Mouse (Mus musculus) cerebellum, adult 11 months (tissue): Measurements from ENCODE around the gene Flot1.
A peak's percentile ranks its signal among the peaks of the same experiment; 100 is the strongest.
"Not testable (repeated sequence)": the region's sequence is repeated elsewhere in the genome, so short reads cannot be mapped to it uniquely, and the experiment has no call there.

ENCODE experiments used
- DNase-seq: peaks from one replicate; pipeline ENCODE4 v3.0.0; 2022

Flot1 gene

DNA sequence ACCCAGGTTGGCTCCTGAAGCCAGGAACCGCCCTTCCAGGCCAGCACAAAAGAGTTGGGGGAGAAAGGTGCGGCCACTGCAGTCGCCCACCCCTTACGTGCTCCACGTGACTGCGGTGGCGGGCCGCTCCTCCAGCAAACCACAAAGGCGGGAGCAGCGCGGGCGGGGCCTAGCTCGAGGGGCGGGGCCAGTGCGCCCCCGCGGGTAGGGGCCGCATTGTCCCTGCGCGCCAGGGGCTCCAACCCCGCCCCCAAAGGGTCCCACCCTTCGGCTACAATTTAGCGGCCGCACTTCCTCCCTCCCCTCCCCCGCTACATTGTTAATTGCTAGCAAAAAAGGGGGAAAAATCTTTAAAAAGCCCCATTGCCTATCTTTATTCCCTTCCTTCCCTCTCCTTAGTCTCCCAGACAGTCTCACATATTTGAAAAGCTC lies 14.0 kb downstream of the Flot1 start:
- peak; percentile 77 for DNase-seq

DNA sequence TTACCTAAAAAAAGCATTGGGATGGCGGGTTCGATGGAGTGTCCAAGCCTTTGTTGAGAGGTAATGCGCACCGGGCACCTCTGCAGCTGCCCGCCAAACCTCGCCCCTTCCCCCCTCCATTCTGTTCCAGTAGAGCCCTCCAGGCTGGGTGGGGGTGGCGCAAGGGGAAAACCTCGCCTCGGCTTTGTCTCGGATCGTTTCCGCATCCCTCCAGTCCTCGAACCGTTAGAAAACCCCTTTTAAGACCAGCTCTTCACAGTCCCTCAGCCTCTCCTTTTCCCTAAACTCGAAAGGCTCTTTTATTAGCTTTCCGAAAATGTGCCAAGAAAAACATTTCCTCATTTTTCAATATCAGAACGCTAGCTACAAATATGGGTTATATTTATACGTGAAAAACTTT lies 14.5 kb downstream of the Flot1 start:
- peak; percentile 56 for DNase-seq

DNA sequence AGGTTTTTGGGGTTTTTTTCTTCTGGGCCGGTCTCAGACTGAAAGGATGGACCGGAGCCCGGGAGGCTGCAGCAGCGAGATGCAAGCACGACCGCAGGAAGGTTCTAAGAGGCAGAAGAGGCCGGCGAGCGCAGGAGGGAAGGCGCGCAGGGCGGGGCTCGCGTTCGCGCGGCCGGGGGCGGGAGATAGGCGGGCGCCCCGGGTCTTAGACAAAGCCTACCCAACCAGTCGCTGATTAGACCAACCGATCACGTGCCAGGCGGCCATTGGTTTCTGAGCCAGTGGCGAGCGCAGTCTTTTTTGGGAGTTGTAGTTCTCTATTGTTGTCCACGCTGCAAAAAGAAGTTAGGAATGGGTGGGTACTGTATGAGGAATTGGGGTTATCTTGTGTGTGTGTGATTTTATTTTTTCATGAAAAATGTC lies 15.1 kb downstream of the Flot1 start, which contains the start of gene Tubb5:
Tubb5 (minus strand) TSS at position 185 of the 423 bp plus-strand sequence.
- peak; percentile 95 for DNase-seq

DNA sequence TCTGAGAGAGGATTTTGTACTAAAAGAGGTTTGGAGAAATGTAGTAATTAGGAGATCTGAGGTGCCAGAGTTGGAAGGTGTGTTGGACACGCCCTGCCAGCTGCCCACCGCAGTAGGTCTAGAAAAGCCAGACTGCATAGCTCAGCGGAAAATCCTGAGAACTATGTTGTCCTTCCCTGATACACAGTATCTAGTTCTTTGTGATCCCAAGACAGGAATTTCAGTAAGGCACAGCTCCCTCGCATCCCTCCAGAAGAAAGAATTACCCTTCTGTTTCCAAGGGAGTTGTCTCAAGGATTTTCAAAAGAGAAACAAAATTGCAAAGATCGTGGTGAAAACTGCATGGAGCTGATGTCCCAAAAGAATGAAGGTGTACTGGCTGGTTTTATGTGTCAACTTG lies 15.5 kb downstream of the Flot1 start:
- no peak for DNase-seq

DNA sequence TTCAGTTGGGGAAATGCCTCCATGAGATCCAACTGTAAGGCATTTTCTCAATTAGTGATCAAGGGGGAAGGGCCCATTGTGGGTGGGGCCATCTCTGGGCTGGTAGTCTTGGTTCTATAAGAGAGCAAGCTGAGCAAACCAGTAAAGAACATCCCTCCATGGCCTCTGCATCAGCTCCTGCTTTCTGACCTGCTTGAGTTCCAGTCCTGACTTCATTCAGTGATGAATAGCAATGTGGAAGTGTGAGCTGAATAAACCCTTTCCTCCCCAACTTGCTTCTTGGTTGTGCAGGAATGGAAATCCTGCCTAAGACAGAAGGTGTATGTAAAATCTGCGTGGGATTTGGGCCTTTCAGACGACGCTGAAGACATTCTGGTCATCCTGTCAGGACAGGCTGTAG lies 16.0 kb downstream of the Flot1 start:
- DNase-seq: not testable (repeated sequence)

DNA sequence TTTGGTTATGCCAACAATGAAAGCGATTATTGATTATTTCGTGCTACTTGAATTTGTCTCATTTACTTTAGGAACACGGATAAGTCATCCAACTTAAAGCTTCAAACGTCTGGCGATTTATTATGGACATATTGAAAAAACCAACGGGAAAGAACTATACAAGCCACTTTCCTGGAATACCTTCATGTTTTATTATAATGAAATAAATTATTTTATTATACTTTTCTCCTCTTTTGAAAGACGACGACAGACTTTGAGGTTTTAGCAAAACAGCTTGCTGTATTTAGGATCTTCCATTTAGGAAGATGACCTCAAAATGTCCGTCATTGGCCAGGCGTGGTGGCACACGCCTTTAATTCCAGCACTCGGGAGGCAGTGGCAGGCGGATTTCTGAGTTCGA lies 17.5 kb downstream of the Flot1 start:
- no peak for DNase-seq

DNA sequence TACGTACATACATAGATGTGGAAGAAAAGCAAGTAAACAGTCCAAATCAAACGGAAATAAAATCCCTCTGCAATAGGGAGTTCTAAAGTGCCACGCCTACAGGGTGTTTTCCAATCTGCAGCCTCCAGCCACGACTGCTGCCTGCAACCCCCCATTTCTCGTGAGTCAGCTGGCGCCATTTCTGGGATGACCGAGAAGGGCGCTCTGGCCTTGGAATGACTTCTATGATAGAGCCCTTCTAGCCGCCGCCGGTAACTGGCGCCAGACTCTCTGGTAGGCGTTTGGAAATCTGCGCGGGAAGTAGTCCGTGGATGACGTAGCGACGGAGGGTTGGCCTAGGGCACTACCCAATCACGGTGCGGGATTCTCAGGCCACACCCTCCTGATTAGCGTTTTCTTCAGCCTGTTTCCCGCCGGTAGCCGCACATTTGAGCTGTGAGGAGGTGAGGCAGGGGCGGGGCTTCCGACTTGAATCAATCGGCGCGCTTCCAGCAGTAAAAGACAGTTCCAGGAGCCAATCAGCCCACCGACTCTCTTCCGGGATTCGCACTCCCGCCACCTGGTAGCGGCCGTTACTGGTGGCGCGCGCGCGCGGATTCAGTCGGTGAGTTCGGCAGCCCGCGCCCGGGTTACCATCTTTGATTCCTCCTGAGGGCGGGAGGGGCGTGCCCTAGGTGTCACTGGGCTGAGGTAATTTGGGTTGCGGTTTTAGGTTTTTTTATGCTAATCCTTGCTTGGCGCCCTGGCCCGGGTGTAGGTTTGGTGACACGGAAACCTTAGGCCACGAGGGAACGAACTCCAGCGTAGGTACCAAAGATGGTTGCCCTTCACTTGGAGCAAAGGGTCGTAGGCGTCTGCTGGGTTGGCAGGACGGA lies 18.3 kb downstream of the Flot1 start, which contains the start of gene Mdc1:
Mdc1 (plus strand) TSS at position 440 of the 875 bp plus-strand sequence.
- DNase-seq: peak; percentile 99

DNA sequence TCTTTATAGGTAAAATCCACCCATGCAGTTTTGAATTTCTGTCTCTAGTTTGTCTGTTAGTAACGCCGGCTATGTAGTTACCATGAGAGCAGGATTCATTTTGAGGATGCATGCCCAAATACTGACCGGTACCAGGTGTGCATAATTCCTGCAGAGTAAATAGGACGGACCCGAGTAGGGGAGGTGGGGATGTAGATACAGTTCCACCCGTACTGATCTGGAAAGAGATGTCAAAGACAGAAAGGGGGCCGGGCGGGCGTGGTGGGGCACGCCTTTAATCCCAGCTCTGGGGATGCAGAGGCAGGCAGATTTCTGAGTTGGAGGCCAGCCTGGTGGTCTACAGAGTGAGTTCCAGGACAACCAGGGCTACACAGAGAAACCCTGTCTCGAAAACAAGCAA lies 19.0 kb downstream of the Flot1 start:
- DNase-seq: no peak

DNA sequence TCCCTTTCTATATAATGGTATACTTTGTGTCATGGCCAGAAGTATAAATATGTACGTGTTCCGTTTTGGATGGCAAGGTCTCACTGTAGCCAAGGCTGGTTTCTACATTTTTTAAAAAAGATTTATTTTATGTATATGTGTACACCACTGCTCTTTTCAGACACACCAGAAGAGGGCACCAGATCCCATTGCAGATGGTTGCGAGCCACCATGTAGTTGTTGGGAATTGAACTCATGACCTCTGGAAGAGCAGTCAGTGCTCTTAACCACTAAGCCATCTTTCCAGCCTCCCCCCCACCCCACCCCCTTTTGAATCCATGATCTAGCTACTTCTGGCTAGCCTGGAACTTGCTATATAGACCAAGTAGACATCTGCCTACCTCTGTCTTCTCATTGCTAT lies 20.5 kb downstream of the Flot1 start:
- DNase-seq: no peak

DNA sequence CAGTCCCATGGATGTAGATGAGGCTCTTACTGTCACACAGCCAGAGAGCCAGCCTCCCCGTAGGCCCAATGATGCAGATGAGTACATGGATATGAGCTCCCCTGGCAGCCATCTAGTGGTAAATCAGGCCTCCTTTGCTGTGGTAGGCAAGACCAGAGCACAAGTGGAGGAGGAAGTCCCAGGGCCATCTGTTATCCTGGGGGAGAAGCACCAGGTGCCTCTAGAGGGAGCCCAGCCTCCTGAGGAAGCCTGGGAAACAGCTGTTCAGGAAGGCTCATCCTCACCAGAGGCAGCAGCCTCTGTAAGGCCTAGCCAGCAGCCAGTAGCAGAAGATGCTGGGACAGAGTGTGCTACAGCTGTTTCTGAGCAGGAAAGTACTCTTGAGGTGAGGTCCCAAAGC lies 25.1 kb downstream of the Flot1 start:
- no peak for DNase-seq

DNA sequence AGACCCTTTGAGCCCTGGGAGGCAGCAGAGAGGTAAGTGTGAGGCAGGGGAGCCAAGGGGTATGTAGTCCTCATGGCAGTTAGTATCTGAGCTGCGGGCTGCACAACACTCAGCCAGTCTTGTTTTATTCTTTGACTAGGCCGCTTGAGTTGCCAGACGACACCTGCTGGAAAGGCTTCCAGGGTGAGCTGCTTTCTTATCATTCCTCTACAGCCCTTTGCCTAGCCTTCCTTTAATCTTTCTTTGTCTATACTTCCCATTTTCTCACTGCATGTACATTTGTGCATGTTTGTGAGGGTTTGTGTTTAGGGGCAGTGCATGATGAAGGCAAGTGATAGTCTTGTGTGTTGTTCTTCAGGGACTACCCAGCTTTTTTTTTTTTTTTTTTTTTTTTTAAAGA lies 27.9 kb downstream of the Flot1 start:
- DNase-seq: no peak

DNA sequence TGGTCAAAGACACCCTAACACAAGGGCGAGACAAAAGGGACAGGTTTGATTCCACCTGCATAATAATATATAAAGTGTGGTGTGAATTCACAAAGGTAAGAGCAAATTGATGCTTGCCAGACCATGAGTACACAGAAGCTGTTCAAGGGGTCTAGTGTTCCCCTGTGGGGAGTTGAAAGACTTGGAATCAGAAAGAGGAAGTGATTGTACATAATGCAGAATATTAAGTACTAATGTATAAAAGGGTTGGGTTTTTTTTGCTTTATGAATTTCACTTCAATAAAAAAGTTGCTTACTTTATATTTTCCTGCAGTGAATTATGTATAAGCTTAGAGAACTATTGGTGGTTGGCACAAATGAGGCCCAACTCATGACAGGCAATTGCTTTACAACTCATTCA lies 36.3 kb downstream of the Flot1 start:
- no peak for DNase-seq

DNA sequence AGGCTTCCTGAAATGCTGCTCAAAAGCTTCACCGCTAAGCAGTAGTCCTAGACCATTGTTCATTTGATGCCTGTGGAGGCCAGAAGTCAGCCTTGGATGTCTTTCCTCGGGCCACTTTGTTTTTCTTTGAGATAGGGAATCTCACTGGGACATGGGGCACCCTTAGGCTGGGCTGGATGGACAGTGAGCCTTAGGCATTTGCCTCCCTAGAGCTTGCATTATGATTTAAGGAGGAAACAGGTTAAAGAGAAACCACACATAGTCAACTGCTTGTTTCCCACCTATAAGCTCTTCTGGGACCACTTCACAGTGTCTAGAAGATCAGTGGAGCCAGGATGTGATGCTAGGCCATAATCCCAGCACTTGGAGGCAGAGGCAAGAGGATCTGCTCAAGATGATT lies 36.8 kb downstream of the Flot1 start:
- DNase-seq: no peak

DNA sequence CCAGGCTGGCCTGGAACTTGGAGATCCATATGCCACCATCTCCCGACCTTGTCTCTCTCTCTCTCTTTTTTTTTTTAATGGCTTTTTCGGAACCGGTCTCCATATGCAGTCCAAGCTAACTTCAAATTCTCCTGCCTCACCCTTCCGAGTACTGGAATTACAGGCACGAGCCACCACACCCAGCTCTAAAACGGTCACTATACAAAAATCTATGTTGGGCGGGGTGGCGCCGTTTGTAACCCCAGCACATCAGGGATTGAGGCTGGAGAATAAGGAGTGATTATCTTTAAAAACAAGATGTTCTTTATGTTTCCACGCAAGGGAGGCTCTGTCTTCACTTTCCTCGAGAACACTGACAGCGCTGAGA lies 37.8 kb downstream of the Flot1 start:
- DNase-seq: no peak

DNA sequence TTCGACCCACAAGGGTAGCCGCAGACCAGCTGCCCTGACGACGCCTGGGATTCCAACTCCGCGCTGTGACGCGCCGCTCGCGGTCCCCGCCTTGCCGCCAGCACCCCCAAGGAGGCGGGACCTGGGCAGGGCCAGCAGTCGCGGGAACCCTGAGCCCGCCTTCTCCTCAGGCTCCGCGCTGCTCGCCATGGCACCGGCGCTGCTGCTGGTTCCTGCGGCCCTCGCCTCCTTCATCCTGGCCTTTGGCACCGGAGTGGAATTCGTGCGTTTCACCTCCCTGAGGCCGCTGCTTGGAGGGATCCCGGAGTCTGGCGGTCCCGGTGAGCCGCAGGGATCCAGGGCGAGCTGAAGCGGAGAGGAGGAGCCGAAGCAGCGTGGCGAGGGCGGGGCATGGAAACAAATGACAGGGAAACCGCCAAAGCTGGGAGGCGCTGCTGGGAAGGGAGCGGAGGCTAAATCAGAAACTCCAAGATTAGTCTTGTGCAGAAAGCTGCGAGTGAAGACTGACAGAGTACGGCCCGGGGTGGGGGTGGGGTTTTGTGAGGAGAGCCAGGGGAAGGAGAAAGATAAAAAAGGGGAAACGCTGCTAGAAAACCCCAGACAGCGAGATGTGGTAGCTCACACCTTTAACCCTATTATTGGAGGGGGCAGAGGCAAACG lies 38.3 kb downstream of the Flot1 start, which contains the start of gene Nrm:
Nrm (plus strand) TSS at position 121 of the 660 bp plus-strand sequence.
- peak; percentile 87 for DNase-seq

DNA sequence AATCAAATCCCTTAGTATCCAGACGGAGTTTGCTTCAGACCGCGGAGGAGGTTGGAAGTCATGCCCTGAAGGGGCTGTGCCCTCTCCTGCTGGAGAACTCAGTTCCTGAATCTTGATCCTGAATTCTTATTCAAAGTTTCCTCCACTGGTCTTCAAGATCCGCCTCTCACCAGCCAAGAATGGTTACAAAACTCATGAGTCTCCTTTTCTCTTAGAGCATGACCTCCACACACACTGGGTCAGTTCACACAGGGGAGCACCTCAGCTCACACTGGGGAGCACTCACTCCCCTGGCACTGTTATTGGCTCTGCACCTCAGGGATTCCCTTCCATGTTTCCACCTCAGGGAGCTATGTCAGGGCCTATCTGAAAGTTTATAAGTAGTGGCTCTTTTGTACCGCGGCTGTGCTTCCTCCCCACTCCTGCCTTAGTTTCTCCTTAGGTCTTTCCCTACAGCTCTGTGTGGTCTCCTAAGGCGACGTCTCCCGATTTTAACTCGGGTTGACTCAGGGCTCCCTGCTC lies 41.9 kb downstream of the Flot1 start:
- no peak for DNase-seq

DNA sequence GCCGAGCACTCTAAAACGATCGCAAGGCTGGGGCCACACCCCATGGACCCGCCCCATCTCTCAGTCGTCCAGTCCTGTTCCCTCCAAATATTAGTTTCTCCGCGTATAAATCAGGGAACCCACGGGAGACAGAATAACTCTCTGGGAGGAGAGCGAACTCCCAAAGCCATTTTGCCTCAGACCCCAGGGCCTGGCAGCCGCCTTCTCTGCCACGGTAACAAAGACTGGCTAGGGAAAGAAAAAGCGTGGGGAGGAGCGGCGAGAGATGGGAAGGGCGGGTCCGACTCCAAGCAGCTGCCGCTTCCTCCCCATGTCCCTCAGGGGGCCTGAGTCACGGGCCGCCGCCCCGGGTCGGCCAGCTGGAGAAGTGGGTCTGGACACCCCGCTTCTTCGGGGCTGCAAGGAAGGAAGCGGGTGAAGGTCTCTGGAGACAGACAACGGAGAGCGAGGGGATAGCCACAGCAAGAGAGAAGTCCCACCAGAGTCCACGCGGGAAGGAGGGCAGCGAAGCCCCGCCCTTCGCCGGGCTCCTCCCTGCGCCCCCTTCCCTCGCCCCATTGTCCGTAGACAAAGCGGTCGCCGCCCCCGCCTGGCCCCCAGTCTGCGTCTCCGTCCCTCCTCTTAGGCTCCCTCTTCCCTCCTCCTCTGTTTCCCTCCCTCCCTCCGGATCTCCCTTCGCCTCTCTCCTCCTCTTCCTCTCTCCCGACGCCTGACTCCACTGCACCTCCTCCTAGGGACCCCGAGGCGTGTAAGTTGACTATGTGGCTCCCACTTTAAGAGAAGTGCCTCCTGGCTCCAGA lies 42.7 kb downstream of the Flot1 start, which contains the start of gene Ppp1r18:
Ppp1r18 (plus strand) TSS at position 113 of the 800 bp plus-strand sequence.
- no peak for DNase-seq

DNA sequence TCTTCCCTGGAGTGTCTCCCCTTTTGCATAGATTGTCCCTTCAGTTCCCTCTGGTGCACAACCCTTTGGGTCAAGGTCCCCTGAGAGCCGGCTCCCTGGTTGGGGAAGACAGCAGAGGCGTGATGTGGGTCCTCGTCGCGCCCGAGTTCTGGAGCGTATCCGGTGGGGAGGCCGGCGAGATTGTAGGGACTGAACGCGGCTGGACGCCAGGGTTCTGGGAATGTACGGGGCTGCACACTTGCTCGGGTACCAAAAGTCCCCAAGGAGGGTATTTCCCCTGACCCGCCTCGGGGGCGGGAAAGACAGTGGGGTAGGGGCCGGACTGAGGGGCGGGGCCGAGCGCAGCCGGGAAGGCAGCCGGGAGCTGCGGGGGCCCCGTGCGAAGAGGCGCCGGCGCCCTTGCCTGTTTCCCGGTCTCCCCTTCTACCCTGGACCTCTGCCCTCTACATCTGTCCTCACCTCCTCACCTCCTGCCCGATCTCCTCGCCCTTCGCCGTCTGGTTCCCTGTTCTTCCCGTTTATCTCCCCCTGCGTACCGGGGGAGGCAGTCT lies 43.3 kb downstream of the Flot1 start:
- no peak for DNase-seq

DNA sequence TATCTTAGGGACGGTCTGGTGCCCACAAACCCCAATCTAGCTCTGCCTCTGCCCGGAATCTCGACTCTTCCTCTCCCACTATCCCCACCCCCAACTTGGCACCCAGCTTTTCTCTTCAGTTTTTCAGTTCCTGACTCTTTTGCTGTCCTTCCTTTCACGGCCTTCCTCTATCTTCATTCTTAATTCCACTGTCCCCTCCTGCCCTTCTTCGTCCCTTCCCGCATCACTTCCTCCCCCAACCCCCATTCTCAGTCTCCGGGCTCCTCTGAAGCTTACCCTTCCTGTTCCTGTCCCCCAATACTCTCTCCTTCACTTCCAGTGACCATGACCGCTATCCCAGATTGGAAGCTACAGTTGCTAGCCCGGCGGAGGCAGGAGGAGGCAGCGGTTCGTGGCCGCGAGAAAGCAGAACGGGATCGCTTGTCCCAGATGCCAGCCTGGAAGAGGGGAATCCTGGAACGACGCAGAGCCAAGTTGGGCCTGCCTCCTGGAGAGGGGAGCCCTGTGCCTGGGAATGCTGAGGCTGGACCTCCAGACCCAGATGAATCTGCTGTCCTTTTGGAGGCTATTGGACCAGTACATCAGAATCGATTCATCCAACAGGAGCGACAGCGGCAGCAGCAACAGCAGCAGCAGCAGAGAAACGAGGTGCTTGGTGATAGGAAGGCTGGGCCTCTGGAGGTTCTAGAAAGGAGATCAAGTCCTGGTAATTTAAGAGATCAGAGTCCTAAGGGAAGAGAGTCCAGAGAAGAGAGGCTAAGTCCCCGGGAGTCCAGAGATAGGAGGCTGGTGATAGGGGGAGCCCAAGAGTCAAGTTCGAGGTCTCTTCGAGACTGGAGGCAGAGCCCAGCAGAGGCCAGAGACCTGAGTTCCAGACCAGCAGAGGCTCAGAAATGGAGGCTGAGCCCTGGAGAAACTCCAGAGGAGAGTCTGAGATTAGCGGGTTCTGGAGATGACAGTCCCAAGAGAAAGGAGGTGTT lies 44.2 kb downstream of the Flot1 start:
- DNase-seq: no peak

DNA sequence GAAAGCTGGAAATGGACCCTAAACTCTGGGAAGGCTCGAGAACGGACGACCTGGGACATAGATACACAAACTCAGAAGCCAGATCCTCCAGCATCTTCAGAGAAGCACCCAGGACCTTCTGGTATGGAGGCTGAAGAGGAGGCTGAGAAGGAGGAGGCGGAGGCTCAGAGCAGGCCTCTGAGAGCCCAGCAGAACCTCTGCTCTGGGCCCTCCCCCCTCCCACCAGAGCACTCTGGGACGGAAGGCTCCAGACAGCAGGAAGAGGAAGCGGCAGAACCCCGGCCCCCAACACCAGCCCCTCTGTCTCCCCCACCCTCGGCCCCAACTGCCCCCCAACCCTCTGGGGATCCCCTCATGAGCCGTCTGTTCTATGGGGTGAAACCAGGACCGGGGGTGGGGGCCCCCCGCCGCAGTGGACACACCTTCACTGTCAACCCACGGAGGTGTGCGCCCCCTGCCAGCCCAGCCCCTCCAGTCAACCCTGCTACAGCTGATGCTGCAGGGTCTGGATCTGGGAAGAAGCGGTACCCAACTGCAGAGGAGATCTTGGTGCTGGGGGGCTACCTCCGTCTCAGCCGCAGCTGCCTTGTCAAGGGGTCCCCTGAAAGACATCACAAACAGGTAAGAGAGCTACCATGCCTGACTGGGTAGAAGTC lies 45.3 kb downstream of the Flot1 start:
- DNase-seq: no peak

DNA sequence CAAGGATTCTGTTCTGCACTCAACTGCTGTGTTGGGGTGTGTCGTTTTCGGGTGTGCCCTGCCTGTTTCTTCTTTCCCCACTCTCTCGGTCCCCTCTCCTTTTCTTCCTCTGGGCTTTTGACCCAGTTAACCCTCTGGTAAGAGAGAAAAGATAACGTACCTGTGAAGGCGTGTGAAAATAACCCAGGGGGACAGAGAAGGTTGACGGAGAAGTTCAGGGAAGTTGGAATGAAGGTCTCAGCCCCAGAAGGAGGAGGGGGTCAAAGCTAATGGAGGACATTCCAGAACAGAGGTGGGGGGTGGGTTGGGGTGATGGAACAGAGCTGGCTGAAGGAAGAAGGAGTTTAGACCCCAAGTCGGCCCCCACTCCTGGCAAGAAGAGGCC lies 45.9 kb downstream of the Flot1 start:
- no peak for DNase-seq
